8 mouse cellular contexts compared by ENCODE assay signal in genomic region chr12:69536616-69537242, GRCm38 (mm10). TPM values are rescaled to one million over a fixed set of nuclear protein-coding genes. Genes with fewer than 3 reads are reported as not detected.
DNase-seq lines count a peak whose midpoint lies in the region; ATAC-seq and TF ChIP-seq lines count a peak whose summit lies in the region.

No protein-coding gene starts in this region.

- WGBS in heart, adult 2 months: 79% methylated on average over 10 of the region's 10 CpGs
- 83% methylated on average over 10 of the region's 10 CpGs for WGBS in spleen, adult 2 months
- 66% methylated on average over 10 of the region's 10 CpGs for WGBS in liver, embryonic 12.5 days (ENCODE audit: insufficient replicate concordance)
- 54% methylated on average over 10 of the region's 10 CpGs for WGBS in stomach, postnatal 0 days

- H3K4me1 ChIP-seq in heart, adult 2 months (ENCODE audit: control insufficient read depth, insufficient read depth, low read length): peaks cover 21% of the 10 kb centered on the region
- peaks cover 37% of the 10 kb centered on the region; the same call in 1 of the 2 replicates for H3K4me1 ChIP-seq in spleen, adult 2 months (ENCODE audit: control insufficient read depth, insufficient read depth, insufficient read length)
- peaks cover 43% of the 10 kb centered on the region for H3K4me1 ChIP-seq in liver, embryonic 12.5 days
- peaks cover 15% of the 10 kb centered on the region for H3K4me1 ChIP-seq in stomach, postnatal 0 days (replicated peaks; ENCODE audit: control insufficient read depth, insufficient read depth)

- TF ChIP-seq POLR2A in heart, adult 2 months (IDR thresholded peaks at IDR 0.05; ENCODE audit: insufficient read depth, low read depth, low read length): no peak
- no peak for TF ChIP-seq POLR2A in spleen, adult 2 months (IDR thresholded peaks at IDR 0.05; ENCODE audit: low read depth, low read length)

- intact Hi-C loops in heart, adult 2 months (cut with DNase I): loop anchor here (5.0 kb wide), 1 partner anchor 34 kb away; no protein-coding TSS in a partner anchor

- H3K4me3 ChIP-seq in heart, adult 2 months: no peak overlapping the region
- no peak overlapping the region for H3K4me3 ChIP-seq in spleen, adult 2 months (ENCODE audit: extremely low read depth, insufficient read depth, insufficient read length)
- no peak overlapping the region for H3K4me3 ChIP-seq in liver, embryonic 12.5 days
- no peak overlapping the region for H3K4me3 ChIP-seq in stomach, postnatal 0 days (ENCODE audit: low read depth, low read length)

- H3K27me3 ChIP-seq in heart, adult 2 months (ENCODE audit: control insufficient read depth, insufficient read depth, low read length): no peaks in the 10 kb centered on the region
- no peaks in the 10 kb centered on the region for H3K27me3 ChIP-seq in spleen, adult 2 months (ENCODE audit: control insufficient read depth, insufficient read depth, low read length)
- H3K27me3 ChIP-seq in liver, embryonic 12.5 days (replicated peaks): no peaks in the 10 kb centered on the region
- no peaks in the 10 kb centered on the region for H3K27me3 ChIP-seq in stomach, postnatal 0 days (ENCODE audit: control insufficient read depth, insufficient read depth, low read length)

- H3K79me2 ChIP-seq in heart, adult 2 months (replicated peaks; ENCODE audit: control insufficient read depth, insufficient read depth, low read length): no peaks in the 10 kb centered on the region

- H3K9ac ChIP-seq in heart, adult 2 months (ENCODE audit: low read depth, low read length): no peak overlapping the region
- no peak overlapping the region for H3K9ac ChIP-seq in liver, embryonic 12.5 days
- H3K9ac ChIP-seq in stomach, postnatal 0 days (ENCODE audit: low read length): peak overlapping the region; percentile 63; the same call in 1 of the 2 replicates

- no peak for TF ChIP-seq CTCF in heart, adult 2 months (IDR thresholded peaks at IDR 0.05)
- no peak for TF ChIP-seq CTCF in spleen, adult 2 months (IDR thresholded peaks at IDR 0.05; ENCODE audit: extremely low read depth, insufficient read depth, insufficient read length, insufficient replicate concordance)
- no peak for TF ChIP-seq CTCF in stomach, postnatal 0 days (IDR thresholded peaks at IDR 0.05; ENCODE audit: low read depth)

- no peaks in the 10 kb centered on the region for H3K36me3 ChIP-seq in heart, adult 2 months (ENCODE audit: control insufficient read depth, insufficient read depth, low read length)
- no peaks in the 10 kb centered on the region for H3K36me3 ChIP-seq in spleen, adult 2 months (ENCODE audit: control insufficient read depth, insufficient read depth, low read length)
- H3K36me3 ChIP-seq in liver, embryonic 12.5 days: no peaks in the 10 kb centered on the region
- no peaks in the 10 kb centered on the region for H3K36me3 ChIP-seq in stomach, postnatal 0 days (ENCODE audit: control insufficient read depth, insufficient read depth, low read length)

- TF ChIP-seq EP300 in heart, adult 2 months (IDR thresholded peaks at IDR 0.05; ENCODE audit: insufficient read depth, low read depth, low read length): no peak
- TF ChIP-seq EP300 in stomach, postnatal 0 days (optimal IDR thresholded peaks at IDR 0.05): no peak

- peak overlapping the region; percentile 67 for H3K4me2 ChIP-seq in liver, embryonic 12.5 days
- H3K4me2 ChIP-seq in stomach, postnatal 0 days (replicated peaks; ENCODE audit: low read depth): peak overlapping the region; percentile 58

- no peaks in the 10 kb centered on the region for H3K9me3 ChIP-seq in liver, embryonic 12.5 days (replicated peaks)
- H3K9me3 ChIP-seq in stomach, postnatal 0 days (ENCODE audit: control insufficient read depth, low read length): no peaks in the 10 kb centered on the region

- no peak for ATAC-seq in liver, embryonic 12.5 days
- ATAC-seq in stomach, postnatal 0 days (ENCODE audit: low FRiP score, low TSS enrichment): no peak; the same call in 1 of the 2 replicates

- no peak for DNase-seq in heart, adult 2 months
- DNase-seq in heart, adult 18-20 months: no peak
- DNase-seq in spleen, adult 2 months (ENCODE audit: low read depth in 1 of 2, low spot score in 2 of 2): no peak
- DNase-seq in spleen, postnatal 4 days (ENCODE audit: low spot score in 2 of 2): no peak
- no peak for DNase-seq in stomach, postnatal 0 days (ENCODE audit: low spot score)
- no peak for DNase-seq in ovary, adult 18-20 months (ENCODE audit: low spot score)
- no peak for DNase-seq in layer of hippocampus, adult 11-12 months (ENCODE audit: low spot score)

- peak overlapping the region; percentile 97 for H3K27ac ChIP-seq in heart, adult 2 months
- H3K27ac ChIP-seq in spleen, adult 2 months (ENCODE audit: insufficient read depth, low read length): 0 out of 2 replicates have a peak overlapping the region, but pooled peaks have one; percentile 91
- H3K27ac ChIP-seq in liver, embryonic 12.5 days: peak overlapping the region; percentile 77
- H3K27ac ChIP-seq in stomach, postnatal 0 days (replicated peaks): peak overlapping the region; percentile 98

RNA-seq across cellular contexts. Expression of gene Vcpkmt, which starts 46.1 kb away (rescaled TPM):
- total RNA-seq in heart, adult 2 months (2021): 1 to 10 TPM; 3.5 TPM
- 2.0 TPM in 2 replicates for polyA plus RNA-seq in heart, adult 2 months (2012; rRNA removed)
- 1 to 10 TPM; 4.2 to 4.8 TPM for total RNA-seq in heart, adult 18-20 months (2021)
- 5.9 and 10.3 TPM in 2 replicates for polyA plus RNA-seq in spleen, adult 2 months (2012; rRNA removed)
- polyA plus RNA-seq in liver, embryonic 12.5 days (2016; fragmentation: Nextera tagmentation; extraction: Ambion mirVana): 20.3 and 21.2 TPM in 2 replicates
- polyA plus RNA-seq in stomach, postnatal 0 days (2015; fragmentation: Nextera tagmentation; extraction: Ambion mirVana): 24.4 and 24.7 TPM in 2 replicates
